ENCODE assay signal across 17 mouse cellular contexts in genomic region chr6:71963561-71963960, GRCm38 (mm10).
"Had no signal": no experiment of that assay in that cellular context is flagged by ENCODE, and none has a peak within 500 bp of the region (broad histone marks: within the 10 kb centered on the region; RNA-seq: fewer than 3 reads in every experiment).

No protein-coding gene starts in this region.

- H3K4me1 ChIP-seq: limb, embryonic 13.5 days; midbrain, embryonic 15.5 days; neural tube, embryonic 15.5 days; stomach, embryonic 15.5 days had no signal

- H3K9ac ChIP-seq: limb, embryonic 13.5 days; liver, embryonic 14.5 days; lung, embryonic 14.5 days; midbrain, embryonic 15.5 days; neural tube, embryonic 15.5 days; stomach, embryonic 15.5 days had no signal

- H3K4me2 ChIP-seq: limb, embryonic 13.5 days; lung, embryonic 14.5 days; midbrain, embryonic 11.5 days; midbrain, embryonic 15.5 days; neural tube, embryonic 15.5 days; stomach, embryonic 15.5 days had no signal

- H3K27ac ChIP-seq: kidney, postnatal 0 days; limb, embryonic 13.5 days; liver, embryonic 14.5 days; midbrain, embryonic 15.5 days; neural tube, embryonic 15.5 days; stomach, embryonic 15.5 days had no signal

- H3K4me3 ChIP-seq: limb, embryonic 13.5 days; midbrain, embryonic 15.5 days; neural tube, embryonic 15.5 days; stomach, embryonic 15.5 days had no signal

- ATAC-seq: intestine, postnatal 0 days; midbrain, embryonic 15.5 days had no signal

- H3K27me3 ChIP-seq: limb, embryonic 13.5 days; midbrain, embryonic 15.5 days; neural tube, embryonic 15.5 days; stomach, embryonic 15.5 days had no signal

- DNase-seq: kidney, adult 8-10 months; kidney, postnatal 36 days; left cerebral cortex, postnatal 4 days; lung, embryonic 14.5 days; lung, postnatal 10 days; right cerebral cortex, postnatal 4 days; spleen, adult 18-20 months; thymus, adult 2 months; thymus, postnatal 25 days had no signal

- H3K9me3 ChIP-seq: limb, embryonic 13.5 days; midbrain, embryonic 15.5 days; neural tube, embryonic 15.5 days; stomach, embryonic 15.5 days had no signal
